Mouse (Mus musculus): ENCODE results near the gene Kcnmb3. TPM values are rescaled to one million over a fixed set of nuclear protein-coding genes. Genes with fewer than 3 reads are reported as not detected.

Kcnmb3 gene
- polyA plus RNA-seq, 1 experiment, result not detected

GRCm38 (mm10) chr3:32490928-32491315 is 1.1 kb downstream of the Kcnmb3 start:
- Histone ChIP-seq H3K36me3 (ENCODE audit: control insufficient read depth, insufficient read depth, low read length, poor library complexity, severe bottlenecking) (no peaks in the 10 kb centered on the region), H3K9me3 (replicated peaks; ENCODE audit: control insufficient read depth, insufficient read depth, low read length, poor library complexity, severe bottlenecking) (no peaks in the 10 kb centered on the region), H3K4me1 (ENCODE audit: control insufficient read depth, insufficient read depth, low read length) (no peaks in the 10 kb centered on the region), H3K4me3 (ENCODE audit: low read depth, low read length) (no peak overlapping the region), H3K27ac (ENCODE audit: insufficient read depth, low read length) (no peak overlapping the region), H3K9ac (ENCODE audit: low read depth, poor library complexity, severe bottlenecking) (no peak overlapping the region), H3K27me3 (ENCODE audit: control insufficient read depth, insufficient read depth, low read length, poor library complexity, severe bottlenecking) (no peaks in the 10 kb centered on the region)
- TF ChIP-seq POLR2A (IDR thresholded peaks at IDR 0.05; ENCODE audit: insufficient read depth, low read length), result no peak
- no peak for TF ChIP-seq CTCF (IDR thresholded peaks at IDR 0.05; ENCODE audit: low read depth, low read length)
- no peak for TF ChIP-seq EP300 (IDR thresholded peaks at IDR 0.05; ENCODE audit: insufficient read depth, low read depth, low read length)

- TF ChIP-seq CTCF (IDR thresholded peaks at IDR 0.05; ENCODE audit: low read depth, low read length), result no peak
- no peak overlapping the region for H3K4me3 ChIP-seq (ENCODE audit: low read depth, low read length)
- no peak overlapping the region for H3K9ac ChIP-seq (ENCODE audit: low read depth, poor library complexity, severe bottlenecking)
- no peaks in the 10 kb centered on the region for H3K36me3 ChIP-seq (ENCODE audit: control insufficient read depth, insufficient read depth, low read length, poor library complexity, severe bottlenecking)
- H3K27me3 ChIP-seq (ENCODE audit: control insufficient read depth, insufficient read depth, low read length, poor library complexity, severe bottlenecking), result no peaks in the 10 kb centered on the region
- H3K9me3 ChIP-seq (replicated peaks; ENCODE audit: control insufficient read depth, insufficient read depth, low read length, poor library complexity, severe bottlenecking), result no peaks in the 10 kb centered on the region
- no peak overlapping the region for H3K27ac ChIP-seq (ENCODE audit: insufficient read depth, low read length)
- H3K4me1 ChIP-seq (ENCODE audit: control insufficient read depth, insufficient read depth, low read length), result no peaks in the 10 kb centered on the region
Measured at GRCm38 (mm10) chr3:32490076-32490927, 1.7 kb downstream of the Kcnmb3 start.

- Histone ChIP-seq H3K4me1 (ENCODE audit: control insufficient read depth, insufficient read depth, low read length) (no peaks in the 10 kb centered on the region), H3K27me3 (ENCODE audit: control insufficient read depth, insufficient read depth, low read length, poor library complexity, severe bottlenecking) (no peaks in the 10 kb centered on the region), H3K9ac (ENCODE audit: low read depth, poor library complexity, severe bottlenecking) (no peak overlapping the region), H3K36me3 (ENCODE audit: control insufficient read depth, insufficient read depth, low read length, poor library complexity, severe bottlenecking) (no peaks in the 10 kb centered on the region), H3K27ac (ENCODE audit: insufficient read depth, low read length) (no peak overlapping the region), H3K4me3 (ENCODE audit: low read depth, low read length) (no peak overlapping the region), H3K9me3 (replicated peaks; ENCODE audit: control insufficient read depth, insufficient read depth, low read length, poor library complexity, severe bottlenecking) (no peaks in the 10 kb centered on the region)
- TF ChIP-seq EP300 (IDR thresholded peaks at IDR 0.05; ENCODE audit: insufficient read depth, low read depth, low read length), result no peak
- TF ChIP-seq CTCF (IDR thresholded peaks at IDR 0.05; ENCODE audit: low read depth, low read length), result no peak
Measured at GRCm38 (mm10) chr3:32488172-32488571, 3.9 kb downstream of the Kcnmb3 start.

- Histone ChIP-seq H3K27ac (ENCODE audit: insufficient read depth, low read length) (no peak overlapping the region), H3K9me3 (replicated peaks; ENCODE audit: control insufficient read depth, insufficient read depth, low read length, poor library complexity, severe bottlenecking) (no peaks in the 10 kb centered on the region), H3K36me3 (ENCODE audit: control insufficient read depth, insufficient read depth, low read length, poor library complexity, severe bottlenecking) (no peaks in the 10 kb centered on the region), H3K4me3 (ENCODE audit: low read depth, low read length) (no peak overlapping the region), H3K27me3 (ENCODE audit: control insufficient read depth, insufficient read depth, low read length, poor library complexity, severe bottlenecking) (no peaks in the 10 kb centered on the region), H3K4me1 (ENCODE audit: control insufficient read depth, insufficient read depth, low read length) (no peaks in the 10 kb centered on the region), H3K9ac (ENCODE audit: low read depth, poor library complexity, severe bottlenecking) (no peak overlapping the region)
- TF ChIP-seq EP300 (IDR thresholded peaks at IDR 0.05; ENCODE audit: insufficient read depth, low read depth, low read length) (no peak), CTCF (IDR thresholded peaks at IDR 0.05; ENCODE audit: low read depth, low read length) (no peak), POLR2A (IDR thresholded peaks at IDR 0.05; ENCODE audit: insufficient read depth, low read length) (no peak)
Measured at GRCm38 (mm10) chr3:32486543-32486942, 5.5 kb downstream of the Kcnmb3 start.

- H3K9ac ChIP-seq (ENCODE audit: low read depth, poor library complexity, severe bottlenecking), result no peak overlapping the region
- no peak overlapping the region for H3K4me3 ChIP-seq (ENCODE audit: low read depth, low read length)
- no peaks in the 10 kb centered on the region for H3K9me3 ChIP-seq (replicated peaks; ENCODE audit: control insufficient read depth, insufficient read depth, low read length, poor library complexity, severe bottlenecking)
- TF ChIP-seq EP300 (IDR thresholded peaks at IDR 0.05; ENCODE audit: insufficient read depth, low read depth, low read length) (no peak), POLR2A (IDR thresholded peaks at IDR 0.05; ENCODE audit: insufficient read depth, low read length) (no peak), CTCF (IDR thresholded peaks at IDR 0.05; ENCODE audit: low read depth, low read length) (no peak)
- no peaks in the 10 kb centered on the region for H3K36me3 ChIP-seq (ENCODE audit: control insufficient read depth, insufficient read depth, low read length, poor library complexity, severe bottlenecking)
- no peak overlapping the region for H3K27ac ChIP-seq (ENCODE audit: insufficient read depth, low read length)
- no peaks in the 10 kb centered on the region for H3K27me3 ChIP-seq (ENCODE audit: control insufficient read depth, insufficient read depth, low read length, poor library complexity, severe bottlenecking)
- no peaks in the 10 kb centered on the region for H3K4me1 ChIP-seq (ENCODE audit: control insufficient read depth, insufficient read depth, low read length)
Measured at GRCm38 (mm10) chr3:32483035-32483434, 9.0 kb downstream of the Kcnmb3 start.

- Histone ChIP-seq H3K36me3 (ENCODE audit: control insufficient read depth, insufficient read depth, low read length, poor library complexity, severe bottlenecking) (no peaks in the 10 kb centered on the region), H3K4me3 (ENCODE audit: low read depth, low read length) (no peak overlapping the region), H3K4me1 (ENCODE audit: control insufficient read depth, insufficient read depth, low read length) (no peaks in the 10 kb centered on the region), H3K27me3 (ENCODE audit: control insufficient read depth, insufficient read depth, low read length, poor library complexity, severe bottlenecking) (no peaks in the 10 kb centered on the region), H3K9ac (ENCODE audit: low read depth, poor library complexity, severe bottlenecking) (no peak overlapping the region), H3K27ac (ENCODE audit: insufficient read depth, low read length) (no peak overlapping the region), H3K9me3 (replicated peaks; ENCODE audit: control insufficient read depth, insufficient read depth, low read length, poor library complexity, severe bottlenecking) (no peaks in the 10 kb centered on the region)
- no peak for TF ChIP-seq EP300 (IDR thresholded peaks at IDR 0.05; ENCODE audit: insufficient read depth, low read depth, low read length)
- no peak for TF ChIP-seq POLR2A (IDR thresholded peaks at IDR 0.05; ENCODE audit: insufficient read depth, low read length)
- no peak for TF ChIP-seq CTCF (IDR thresholded peaks at IDR 0.05; ENCODE audit: low read depth, low read length)
Measured at GRCm38 (mm10) chr3:32479961-32480360, 12.1 kb downstream of the Kcnmb3 start.
